Mouse (Mus musculus) heart, adult 2 months (tissue): ENCODE measurements around the gene Fto. TPM values are rescaled to one million over a fixed set of nuclear protein-coding genes. Genes with fewer than 3 reads are reported as not detected.

Source experiments
- DNase-seq, 2 experiments: peaks; one replicate each; pipeline ENCODE4 v3.0.0; 2021
- H3K27ac ChIP-seq: fragments of 200-600 bp; 2 replicates; pipeline ENCODE4 v1.8.1; 2022
- H3K27me3 ChIP-seq: fragments of 200-500 bp; 2 replicates; pipeline ENCODE4 v1.6.1; 2012; ENCODE audit warnings: mild to moderate bottlenecking, low read length, inconsistent platforms, mixed read lengths; ENCODE audit not compliant: control insufficient read depth, insufficient read depth
- H3K36me3 ChIP-seq: fragments of 200-500 bp; 2 replicates; pipeline ENCODE4 v1.6.1; 2012; ENCODE audit warnings: low read length, inconsistent platforms; ENCODE audit not compliant: control insufficient read depth, insufficient read depth
- H3K4me1 ChIP-seq: fragments of 200-500 bp; 2 replicates; pipeline ENCODE4 v1.6.1; 2011; ENCODE audit warnings: low read length; ENCODE audit not compliant: control insufficient read depth, insufficient read depth
- H3K4me3 ChIP-seq: fragments of 200-600 bp; 2 replicates; pipeline ENCODE4 v1.8.1; 2022
- H3K79me2 ChIP-seq: fragments of 200-500 bp; replicated peaks from 2 replicates; pipeline ENCODE4 v1.6.1; 2012; ENCODE audit warnings: mild to moderate bottlenecking, inconsistent platforms, low read length, moderate library complexity, mixed read lengths; ENCODE audit not compliant: control insufficient read depth, insufficient read depth
- H3K9ac ChIP-seq: fragments of 200-500 bp; 2 replicates; pipeline ENCODE4 v1.6.1; 2012; ENCODE audit warnings: low read depth, mild to moderate bottlenecking, control low read depth, inconsistent platforms, low read length, mixed read lengths
- CTCF ChIP-seq: fragments of 200-600 bp; IDR thresholded peaks from 2 replicates; pipeline ENCODE4 v1.8.1; 2022; ENCODE audit warnings: antibody characterized with exemption, mild to moderate bottlenecking, moderate library complexity
- EP300 ChIP-seq: fragments of 200-500 bp; IDR thresholded peaks from 2 replicates; pipeline ENCODE4 v1.6.1; 2011; ENCODE audit warnings: low read depth, low read length, control low read depth; ENCODE audit not compliant: insufficient read depth
- POLR2A ChIP-seq: fragments of 200-500 bp; IDR thresholded peaks from 2 replicates; pipeline ENCODE4 v1.6.1; 2011; ENCODE audit warnings: mild to moderate bottlenecking, low read depth, low read length, control low read depth; ENCODE audit not compliant: insufficient read depth
- WGBS: fragments of 180-500 bp; shearing (Covaris S2); methylation state at CpG from one replicate; pipeline ENCODE4 v1.1.7; 2018; 5-methylcytosine and 5-hydroxymethylcytosine counted together
- intact Hi-C: fragments of 180-260 bp; cut with DNase I; formaldehyde crosslinking; loops from one replicate; pipeline ENCODE4 v1.15.1; 2025
- polyA plus RNA-seq: library from polyadenylated mRNA; depleted of rRNA; stranded (reverse); fragments of >200 nt; gene quantifications from 2 replicates; pipeline ENCODE4 v1.2.3, GENCODE M21; 2012
- total RNA-seq, 2 experiments: library from RNA; stranded (reverse); gene quantifications; 2 replicates each; pipeline ENCODE4 v1.2.3; 2021

Fto gene
- total and polyA plus RNA-seq, 3 experiments: 41.3 to 65.1 (median 57.6) TPM

DNA sequence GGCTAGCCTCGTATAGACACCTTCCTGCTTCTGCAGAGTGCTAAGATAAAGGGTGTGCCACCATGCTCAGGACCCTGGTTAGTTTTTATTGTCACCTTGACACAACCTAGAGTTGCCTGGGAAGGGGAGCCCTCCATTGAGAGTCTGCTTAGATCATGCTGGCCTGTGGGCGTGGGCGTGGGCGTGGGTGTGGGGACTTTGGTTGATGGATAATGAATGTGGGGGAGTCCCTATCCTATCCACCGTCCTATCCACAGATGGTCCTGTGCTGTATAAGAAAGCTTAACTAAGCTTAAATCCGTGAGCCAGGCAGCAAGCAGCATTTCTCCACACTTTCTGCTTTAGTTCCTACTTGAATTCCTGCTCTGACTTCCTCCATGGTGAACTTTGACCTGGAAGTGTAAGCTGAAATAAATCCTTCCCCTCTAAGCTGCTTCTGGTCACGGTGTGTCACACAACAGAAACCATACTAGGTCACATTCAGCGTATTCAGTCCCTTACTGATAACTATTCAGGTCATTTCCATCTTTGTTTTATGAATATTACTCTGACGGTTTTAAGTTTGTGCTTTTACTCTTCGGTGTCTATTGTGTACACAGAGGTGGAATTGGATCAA is 112.0 kb downstream of the Fto start:
- H3K4me1 ChIP-seq: no peaks in the 10 kb centered on the region
- 80% methylated on average over 10 of the region's 10 CpGs for WGBS
- no peaks in the 10 kb centered on the region for H3K27me3 ChIP-seq
- intact Hi-C loops: no loop called here
- no peak overlapping the region for H3K4me3 ChIP-seq
- H3K36me3 ChIP-seq: no peaks in the 10 kb centered on the region; the same call in 1 of the 2 replicates
- TF ChIP-seq EP300: no peak
- TF ChIP-seq CTCF: no peak
- TF ChIP-seq POLR2A: no peak
- H3K79me2 ChIP-seq: no peaks in the 10 kb centered on the region
- no peak overlapping the region for H3K9ac ChIP-seq
- DNase-seq: no peak
- no peak overlapping the region for H3K27ac ChIP-seq

DNA sequence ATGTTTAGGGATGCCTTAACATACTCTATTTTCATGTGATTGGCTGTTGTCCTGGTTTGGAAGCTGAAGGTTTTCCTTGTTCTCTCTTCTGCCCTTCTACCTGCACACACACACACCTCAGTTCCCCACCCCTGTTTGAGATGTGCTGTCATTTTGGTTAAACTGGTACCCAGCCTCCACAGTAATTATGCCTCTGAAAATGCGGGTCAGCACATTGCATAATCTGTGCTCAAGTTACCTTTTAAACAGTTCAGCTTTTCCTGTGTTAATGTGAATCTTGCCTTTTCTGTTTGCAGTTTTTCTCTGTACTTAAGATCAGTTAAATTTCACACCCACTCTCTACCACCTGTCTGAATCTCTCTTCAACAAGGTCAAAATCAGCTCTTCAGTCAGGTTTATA is 113.2 kb downstream of the Fto start:
- TF ChIP-seq EP300: no peak
- TF ChIP-seq CTCF: no peak
- TF ChIP-seq POLR2A: no peak
- no peaks in the 10 kb centered on the region for H3K79me2 ChIP-seq
- H3K4me1 ChIP-seq: no peaks in the 10 kb centered on the region
- intact Hi-C loops: no loop called here
- H3K9ac ChIP-seq: no peak overlapping the region
- WGBS: 77% methylated on average over 1 of the region's 1 CpGs
- no peaks in the 10 kb centered on the region; the same call in 1 of the 2 replicates for H3K36me3 ChIP-seq
- no peaks in the 10 kb centered on the region for H3K27me3 ChIP-seq
- no peak overlapping the region for H3K4me3 ChIP-seq
- H3K27ac ChIP-seq: no peak overlapping the region
- no peak for DNase-seq

DNA sequence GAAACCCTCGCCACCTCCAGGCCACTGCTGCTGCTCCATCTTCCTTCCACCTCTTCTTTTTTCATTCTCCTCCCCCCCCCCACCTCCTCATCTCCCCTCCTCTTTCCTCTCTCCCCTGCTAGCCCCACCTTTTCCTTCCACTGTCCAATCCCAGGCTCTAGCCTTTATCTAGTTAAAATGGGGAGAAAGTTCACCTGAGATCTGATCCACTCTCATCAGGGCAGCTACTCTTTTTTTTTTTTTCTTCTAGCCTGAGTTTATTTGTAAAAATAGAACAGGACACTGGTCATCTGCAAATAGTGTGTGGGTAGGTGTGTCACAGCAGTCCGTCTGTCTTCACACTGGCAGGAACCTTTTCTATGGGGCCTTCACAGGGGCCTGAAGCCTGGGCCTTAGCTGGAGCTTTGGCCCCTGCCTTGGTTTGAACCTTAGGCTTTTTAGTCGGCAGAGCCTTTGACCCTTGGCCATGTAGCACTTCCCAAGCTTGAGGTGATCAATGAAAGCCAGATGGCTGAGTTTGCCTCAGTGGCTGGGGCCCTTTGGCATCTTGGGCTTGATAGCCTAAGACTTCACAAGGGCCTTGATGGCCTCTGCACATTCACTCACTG is 117.1 kb downstream of the Fto start:
- H3K36me3 ChIP-seq: no peaks in the 10 kb centered on the region; the same call in 1 of the 2 replicates
- no peak for TF ChIP-seq CTCF
- no peak for TF ChIP-seq EP300
- TF ChIP-seq POLR2A: no peak
- 85% methylated on average over 3 of the region's 3 CpGs for WGBS

DNA sequence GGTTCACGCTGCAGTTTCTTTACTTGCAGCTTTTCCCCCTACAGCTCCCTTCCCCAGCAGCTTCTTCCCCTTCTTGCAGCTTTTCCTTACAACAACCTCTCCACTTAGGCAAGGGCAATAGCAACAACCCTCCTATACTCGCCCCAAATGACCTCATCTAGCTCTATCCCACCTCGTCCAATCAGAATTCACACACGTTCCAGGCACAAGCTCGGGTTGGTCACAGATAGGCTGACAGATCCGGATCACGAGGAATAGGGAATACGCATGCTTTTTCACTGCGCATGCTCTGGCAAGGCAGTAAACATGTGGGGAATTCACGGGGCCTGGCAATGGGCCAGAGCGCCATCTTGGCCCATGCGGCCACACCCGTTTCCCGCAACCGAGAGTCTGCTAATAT is 122.7 kb downstream of the Fto start:
- Histone ChIP-seq H3K27ac (no peak overlapping the region), H3K79me2 (no peaks in the 10 kb centered on the region; the same call in none of the 2 replicates), H3K9ac (no peak overlapping the region), H3K4me3 (no peak overlapping the region), H3K27me3 (no peaks in the 10 kb centered on the region), H3K4me1 (peaks cover 1% of the 10 kb centered on the region; the same call in 1 of the 2 replicates), H3K36me3 (no peaks in the 10 kb centered on the region)
- intact Hi-C loops: no loop called here
- 97% methylated on average over 15 of the region's 15 CpGs for WGBS
- DNase-seq: no peak
- TF ChIP-seq POLR2A (no peak), EP300 (no peak), CTCF (no peak)

More for the DNA sequence above, 117.1 kb downstream of the Fto start:
- DNase-seq: no peak
- Histone ChIP-seq H3K4me1 (no peaks in the 10 kb centered on the region), H3K9ac (no peak overlapping the region), H3K4me3 (no peak overlapping the region), H3K27me3 (no peaks in the 10 kb centered on the region), H3K79me2 (no peaks in the 10 kb centered on the region; the same call in none of the 2 replicates), H3K27ac (no peak overlapping the region)
- intact Hi-C loops: no loop called here

DNA sequence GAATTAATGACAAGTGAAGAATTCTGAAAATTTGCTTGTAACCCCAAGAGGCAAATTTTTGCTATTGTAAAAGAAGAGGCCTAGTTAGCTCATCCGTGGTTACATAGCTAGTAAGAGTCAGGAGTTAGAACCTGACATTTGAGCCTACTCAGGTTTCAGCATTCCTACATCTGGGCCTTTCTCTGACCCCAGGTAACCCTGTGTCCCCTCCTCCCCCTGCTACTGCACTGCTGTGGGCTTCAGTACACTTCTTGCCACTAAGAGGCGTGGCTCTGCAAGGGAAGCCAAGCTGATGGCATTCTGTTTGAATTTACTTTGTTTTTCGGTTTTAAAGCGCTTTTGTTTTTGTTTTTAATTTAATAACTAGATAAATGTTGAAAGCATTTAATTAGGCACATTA is 130.6 kb downstream of the Fto start:
- 78% methylated on average over 4 of the region's 4 CpGs for WGBS
- Histone ChIP-seq H3K79me2 (no peaks in the 10 kb centered on the region), H3K27ac (no peak overlapping the region), H3K9ac (no peak overlapping the region), H3K4me1 (peaks cover 1% of the 10 kb centered on the region; the same call in 1 of the 2 replicates), H3K36me3 (no peaks in the 10 kb centered on the region; the same call in 1 of the 2 replicates), H3K4me3 (no peak overlapping the region), H3K27me3 (no peaks in the 10 kb centered on the region)
- intact Hi-C loops: no loop called here
- DNase-seq: no peak
- TF ChIP-seq EP300: no peak
- no peak for TF ChIP-seq POLR2A
- no peak for TF ChIP-seq CTCF
